Mouse (Mus musculus): ENCODE measurements around the gene Lat. TPM values are rescaled to one million over a fixed set of nuclear protein-coding genes. Genes with fewer than 3 reads are reported as not detected.
"Not testable (repeated sequence)": the region's sequence is repeated elsewhere in the genome, so short reads cannot be mapped to it uniquely, and the experiment has no call there.

Lat gene
- polyA plus RNA-seq, 2 experiments = 2.7 to 4.1 TPM

- 0 out of 2 replicates have a peak, but pooled peaks have one; percentile 69 for TF ChIP-seq POLR2A (IDR thresholded peaks at IDR 0.05; ENCODE audit: borderline replicate concordance, extremely low read depth, insufficient read depth, insufficient read length)
- peak; percentile 100 for DNase-seq (ENCODE audit: low spot score)
Measured at GRCm38 (mm10) chr7:126396298-126397119, 27.1 kb upstream of the Lat start, which contains the start of gene Nfatc2ip. TSS of gene Nfatc2ip (minus strand) at chr7:126396737.

GRCm38 (mm10) chr7:126392086-126392884, 22.9 kb upstream of the Lat start:
- H3K9ac ChIP-seq (ENCODE audit: low read depth, low read length, severe bottlenecking); ATAC-seq (ENCODE audit: low FRiP score, low read depth); H3K4me1 ChIP-seq (ENCODE audit: control insufficient read depth, insufficient read depth, low read length); DNase-seq (ENCODE audit: low spot score); H3K4me2 ChIP-seq (replicated peaks; ENCODE audit: low read depth, low read length, severe bottlenecking); H3K9me3 ChIP-seq (ENCODE audit: control insufficient read depth, low read length); H3K27ac ChIP-seq (replicated peaks; ENCODE audit: low read depth, low read length); H3K27me3 ChIP-seq (ENCODE audit: control insufficient read depth, insufficient read depth, low read length); H3K4me3 ChIP-seq (replicated peaks; ENCODE audit: low read length): not testable (repeated sequence)
- H3K36me3 ChIP-seq (ENCODE audit: control insufficient read depth, insufficient read depth, low read length) = peaks cover 33% of the 10 kb centered on the region
- 85% methylated on average over 7 of the region's 7 CpGs for WGBS

More at GRCm38 (mm10) chr7:126396298-126397119, 27.1 kb upstream of the Lat start, which contains the start of gene Nfatc2ip:
- WGBS = under 1% methylated on average over 58 of the region's 59 CpGs
- H3K9me3 ChIP-seq (ENCODE audit: control insufficient read depth, low read length) = no peaks in the 10 kb centered on the region
- H3K4me2 ChIP-seq (replicated peaks; ENCODE audit: low read depth, low read length, severe bottlenecking) = peak within 1 kb of the TSS; percentile 81
- peaks cover 3% of the 10 kb centered on the region; the same call in 1 of the 2 replicates for H3K4me1 ChIP-seq (ENCODE audit: control insufficient read depth, insufficient read depth, low read length)
- H3K27ac ChIP-seq (replicated peaks; ENCODE audit: low read depth, low read length) = no peak within 1 kb of the TSS; the same call in 1 of the 2 replicates
- peaks cover 2% of the 10 kb centered on the region; the same call in 1 of the 2 replicates for H3K36me3 ChIP-seq (ENCODE audit: control insufficient read depth, insufficient read depth, low read length)
- peak; percentile 100 for ATAC-seq (ENCODE audit: low FRiP score, low read depth)
- peak within 1 kb of the TSS; percentile 92 for H3K4me3 ChIP-seq (replicated peaks; ENCODE audit: low read length)
- H3K9ac ChIP-seq (ENCODE audit: low read depth, low read length, severe bottlenecking) = peak within 1 kb of the TSS; percentile 68
- no peaks in the 10 kb centered on the region for H3K27me3 ChIP-seq (ENCODE audit: control insufficient read depth, insufficient read depth, low read length)

GRCm38 (mm10) chr7:126388185-126388584, 18.8 kb upstream of the Lat start:
- WGBS = 94% methylated on average over 1 of the region's 1 CpGs

GRCm38 (mm10) chr7:126383565-126383964, 14.2 kb upstream of the Lat start:
- TF ChIP-seq POLR2A (IDR thresholded peaks at IDR 0.05; ENCODE audit: borderline replicate concordance, extremely low read depth, insufficient read depth, insufficient read length) = no peak
- Histone ChIP-seq H3K27me3 (ENCODE audit: control insufficient read depth, insufficient read depth, low read length) (no peaks in the 10 kb centered on the region), H3K36me3 (ENCODE audit: control insufficient read depth, insufficient read depth, low read length) (peaks cover 34% of the 10 kb centered on the region)

More at GRCm38 (mm10) chr7:126388185-126388584, 18.8 kb upstream of the Lat start:
- H3K4me1 ChIP-seq (ENCODE audit: control insufficient read depth, insufficient read depth, low read length) = no peaks in the 10 kb centered on the region
- DNase-seq (ENCODE audit: low spot score) (no peak), ATAC-seq (ENCODE audit: low FRiP score, low read depth) (no peak)
- no peak overlapping the region for H3K9ac ChIP-seq (ENCODE audit: low read depth, low read length, severe bottlenecking)
- H3K27ac ChIP-seq (replicated peaks; ENCODE audit: low read depth, low read length) = no peak overlapping the region
- H3K36me3 ChIP-seq (ENCODE audit: control insufficient read depth, insufficient read depth, low read length) = peaks cover 61% of the 10 kb centered on the region
- TF ChIP-seq POLR2A (IDR thresholded peaks at IDR 0.05; ENCODE audit: borderline replicate concordance, extremely low read depth, insufficient read depth, insufficient read length) = no peak
- H3K4me2 ChIP-seq (replicated peaks; ENCODE audit: low read depth, low read length, severe bottlenecking) = no peak overlapping the region
- H3K27me3 ChIP-seq (ENCODE audit: control insufficient read depth, insufficient read depth, low read length) = no peaks in the 10 kb centered on the region
- no peaks in the 10 kb centered on the region for H3K9me3 ChIP-seq (ENCODE audit: control insufficient read depth, low read length)
- no peak overlapping the region for H3K4me3 ChIP-seq (replicated peaks; ENCODE audit: low read length)

More at GRCm38 (mm10) chr7:126383565-126383964, 14.2 kb upstream of the Lat start:
- Histone ChIP-seq H3K27ac (replicated peaks; ENCODE audit: low read depth, low read length) (no peak overlapping the region), H3K4me1 (ENCODE audit: control insufficient read depth, insufficient read depth, low read length) (no peaks in the 10 kb centered on the region), H3K9ac (ENCODE audit: low read depth, low read length, severe bottlenecking) (no peak overlapping the region), H3K4me2 (replicated peaks; ENCODE audit: low read depth, low read length, severe bottlenecking) (no peak overlapping the region), H3K9me3 (ENCODE audit: control insufficient read depth, low read length) (no peaks in the 10 kb centered on the region), H3K4me3 (replicated peaks; ENCODE audit: low read length) (no peak overlapping the region)
- no peak for ATAC-seq (ENCODE audit: low FRiP score, low read depth)
- no peak for DNase-seq (ENCODE audit: low spot score)
- 92% methylated on average over 5 of the region's 5 CpGs for WGBS

Measured in limb, embryonic 14.5 days (tissue).